Mouse (Mus musculus): Measurements from ENCODE around the gene Gm5849. TPM values are rescaled to one million over a fixed set of nuclear protein-coding genes. Genes with fewer than 3 reads are reported as not detected.
"Not testable (repeated sequence)": the region's sequence is repeated elsewhere in the genome, so short reads cannot be mapped to it uniquely, and the experiment has no call there.

The Gm5849 gene
- not detected in 2 replicates for polyA plus RNA-seq (2012; rRNA removed)
- polyA plus RNA-seq (2014; fragmentation: Nextera tagmentation; extraction: Ambion mirVana), result not detected in 2 replicates

GRCm38 (mm10) chr3:90777776-90778175 is at the start of gene Gm5849:
TSS of gene Gm5849 (minus strand) at chr3:90777876.
- not testable (repeated sequence) for H3K4me1 ChIP-seq (ENCODE audit: control insufficient read depth, insufficient read depth, low read length); H3K4me2 ChIP-seq (replicated peaks; ENCODE audit: low read depth, low read length, severe bottlenecking); H3K4me3 ChIP-seq (replicated peaks; ENCODE audit: low read length); H3K9me3 ChIP-seq (ENCODE audit: control insufficient read depth, low read length); H3K36me3 ChIP-seq (ENCODE audit: control insufficient read depth, insufficient read depth, low read length); H3K27ac ChIP-seq (replicated peaks; ENCODE audit: low read depth, low read length); H3K27me3 ChIP-seq (ENCODE audit: control insufficient read depth, insufficient read depth, low read length); H3K9ac ChIP-seq (ENCODE audit: low read depth, low read length, severe bottlenecking); DNase-seq (ENCODE audit: low spot score); ATAC-seq (ENCODE audit: low FRiP score, low read depth)
- 95% methylated on average over 1 of the region's 1 CpGs for WGBS

GRCm38 (mm10) chr3:90749658-90750057 is 28.0 kb downstream of the Gm5849 start:
- no peak overlapping the region for H3K4me2 ChIP-seq (replicated peaks; ENCODE audit: low read depth, low read length, severe bottlenecking)
- H3K27ac ChIP-seq (replicated peaks; ENCODE audit: low read depth, low read length), result no peak overlapping the region
- no peaks in the 10 kb centered on the region for H3K4me1 ChIP-seq (ENCODE audit: control insufficient read depth, insufficient read depth, low read length)
- DNase-seq (ENCODE audit: low spot score) (no peak), ATAC-seq (ENCODE audit: low FRiP score, low read depth) (no peak)
- no peak overlapping the region for H3K9ac ChIP-seq (ENCODE audit: low read depth, low read length, severe bottlenecking)
- no peaks in the 10 kb centered on the region for H3K36me3 ChIP-seq (ENCODE audit: control insufficient read depth, insufficient read depth, low read length)
- no peaks in the 10 kb centered on the region for H3K9me3 ChIP-seq (ENCODE audit: control insufficient read depth, low read length)
- no peak overlapping the region for H3K4me3 ChIP-seq (replicated peaks; ENCODE audit: low read length)
- 90% methylated on average over 1 of the region's 1 CpGs for WGBS
- TF ChIP-seq POLR2A (IDR thresholded peaks at IDR 0.05; ENCODE audit: borderline replicate concordance, extremely low read depth, insufficient read depth, insufficient read length), result no peak
- H3K27me3 ChIP-seq (ENCODE audit: control insufficient read depth, insufficient read depth, low read length), result no peaks in the 10 kb centered on the region

- no peaks in the 10 kb centered on the region for H3K27me3 ChIP-seq (ENCODE audit: control insufficient read depth, insufficient read depth, low read length)
- ATAC-seq (ENCODE audit: low FRiP score, low read depth) (no peak), DNase-seq (ENCODE audit: low spot score) (no peak)
- H3K36me3 ChIP-seq (ENCODE audit: control insufficient read depth, insufficient read depth, low read length), result no peaks in the 10 kb centered on the region
- H3K9me3 ChIP-seq (ENCODE audit: control insufficient read depth, low read length), result no peaks in the 10 kb centered on the region
- 78% methylated on average over 3 of the region's 3 CpGs for WGBS
- H3K4me3 ChIP-seq (replicated peaks; ENCODE audit: low read length), result no peak within 1 kb of the TSS
- H3K4me2 ChIP-seq (replicated peaks; ENCODE audit: low read depth, low read length, severe bottlenecking), result no peak within 1 kb of the TSS
- no peak within 1 kb of the TSS for H3K27ac ChIP-seq (replicated peaks; ENCODE audit: low read depth, low read length)
- TF ChIP-seq POLR2A (IDR thresholded peaks at IDR 0.05; ENCODE audit: borderline replicate concordance, extremely low read depth, insufficient read depth, insufficient read length), result no peak
- no peaks in the 10 kb centered on the region for H3K4me1 ChIP-seq (ENCODE audit: control insufficient read depth, insufficient read depth, low read length)
- H3K9ac ChIP-seq (ENCODE audit: low read depth, low read length, severe bottlenecking), result no peak within 1 kb of the TSS
These were observed 51.1 kb downstream of the Gm5849 start, which contains the start of gene Pglyrp4 for GRCm38 (mm10) chr3:90726606-90727005. TSS of gene Pglyrp4 (plus strand) at chr3:90726906.

Other genes starting within 250 kb of the Gm5849 start
- 81.6 and 88.6 TPM in 2 replicates for gene S100a16, start 240.6 kb downstream of the Gm5849 start, polyA plus RNA-seq (2012; rRNA removed)
- gene S100a16, start 240.6 kb downstream of the Gm5849 start, polyA plus RNA-seq (2014; fragmentation: Nextera tagmentation; extraction: Ambion mirVana), result 232 and 269 TPM in 2 replicates
- 0.92 and 1.3 TPM in 2 replicates for gene S100a3, start 217.3 kb downstream of the Gm5849 start, polyA plus RNA-seq (2012; rRNA removed)
- gene S100a3, start 217.3 kb downstream of the Gm5849 start, polyA plus RNA-seq (2014; fragmentation: Nextera tagmentation; extraction: Ambion mirVana), result 1.00 and 1.1 TPM in 2 replicates
- not detected in 2 replicates for gene S100a2, start 187.6 kb downstream of the Gm5849 start, polyA plus RNA-seq (2012; rRNA removed)
- gene S100a2, start 187.6 kb downstream of the Gm5849 start, polyA plus RNA-seq (2014; fragmentation: Nextera tagmentation; extraction: Ambion mirVana), result not detected in 2 replicates
- gene Gm42674, start 176.0 kb downstream of the Gm5849 start, polyA plus RNA-seq (2012; rRNA removed), result not detected in 2 replicates
- gene Gm42674, start 176.0 kb downstream of the Gm5849 start, polyA plus RNA-seq (2014; fragmentation: Nextera tagmentation; extraction: Ambion mirVana), result not detected in 2 replicates
- gene S100a4, start 174.1 kb downstream of the Gm5849 start, polyA plus RNA-seq (2012; rRNA removed), result 18.0 and 26.2 TPM in 2 replicates
- 17.9 and 18.0 TPM in 2 replicates for gene S100a4, start 174.1 kb downstream of the Gm5849 start, polyA plus RNA-seq (2014; fragmentation: Nextera tagmentation; extraction: Ambion mirVana)
- not detected in 2 replicates for gene S100a5, start 169.4 kb downstream of the Gm5849 start, polyA plus RNA-seq (2012; rRNA removed)
- not detected in 2 replicates for gene S100a5, start 169.4 kb downstream of the Gm5849 start, polyA plus RNA-seq (2014; fragmentation: Nextera tagmentation; extraction: Ambion mirVana)
- 92.4 and 108 TPM in 2 replicates for gene S100a6, start 165.0 kb downstream of the Gm5849 start, polyA plus RNA-seq (2012; rRNA removed)
- gene S100a6, start 165.0 kb downstream of the Gm5849 start, polyA plus RNA-seq (2014; fragmentation: Nextera tagmentation; extraction: Ambion mirVana), result 203 and 233 TPM in 2 replicates
- gene S100a7a, start 123.9 kb downstream of the Gm5849 start, polyA plus RNA-seq (2012; rRNA removed), result 0.98 and 1.0 TPM in 2 replicates
- 0.21 and 0.43 TPM in 2 replicates for gene S100a7a, start 123.9 kb downstream of the Gm5849 start, polyA plus RNA-seq (2014; fragmentation: Nextera tagmentation; extraction: Ambion mirVana)
- 10.2 and 20.4 TPM in 2 replicates for gene S100a8, start 108.9 kb downstream of the Gm5849 start, polyA plus RNA-seq (2012; rRNA removed)
- 8.4 and 34.9 TPM in 2 replicates for gene S100a8, start 108.9 kb downstream of the Gm5849 start, polyA plus RNA-seq (2014; fragmentation: Nextera tagmentation; extraction: Ambion mirVana)
- 14.2 and 15.8 TPM in 2 replicates for gene S100a9, start 82.2 kb downstream of the Gm5849 start, polyA plus RNA-seq (2012; rRNA removed)
- gene S100a9, start 82.2 kb downstream of the Gm5849 start, polyA plus RNA-seq (2014; fragmentation: Nextera tagmentation; extraction: Ambion mirVana), result 9.7 and 29.8 TPM in 2 replicates
- 0.19 and 0.23 TPM in 2 replicates for gene Pglyrp4, start 51.0 kb downstream of the Gm5849 start, polyA plus RNA-seq (2012; rRNA removed)
- 0.12 and 0.18 TPM in 2 replicates for gene Pglyrp4, start 51.0 kb downstream of the Gm5849 start, polyA plus RNA-seq (2014; fragmentation: Nextera tagmentation; extraction: Ambion mirVana)

Data from limb, embryonic 14.5 days (tissue).